Mouse (Mus musculus): ENCODE data around the gene Prelid3b. TPM values are rescaled to one million over a fixed set of nuclear protein-coding genes. Genes with fewer than 3 reads are reported as not detected.

Gene Prelid3b
- polyA plus RNA-seq, 2 experiments from 2014 or later, result 81.2 to 90.9 TPM

DNA sequence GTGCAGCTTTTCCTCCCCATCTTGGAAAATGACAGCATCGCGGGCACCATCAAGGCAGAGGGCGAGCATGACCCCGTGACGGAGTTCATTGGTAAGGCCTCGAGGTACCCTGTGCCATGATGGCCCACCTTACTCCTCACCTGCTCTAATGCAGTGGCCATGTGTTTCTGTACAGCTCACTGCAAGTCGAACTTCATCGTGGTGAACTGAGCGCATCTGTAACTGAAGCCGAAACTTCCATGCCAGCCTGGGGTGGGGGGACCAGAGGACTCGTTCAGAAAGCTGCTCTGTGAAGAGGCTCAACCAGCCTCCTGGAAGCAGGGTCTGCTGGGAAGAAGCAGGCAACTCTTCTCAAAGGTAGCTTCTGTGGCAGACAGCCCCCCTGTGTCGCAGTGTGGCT is 46.0 kb downstream of the Prelid3b start:
- no peak for ATAC-seq

DNA sequence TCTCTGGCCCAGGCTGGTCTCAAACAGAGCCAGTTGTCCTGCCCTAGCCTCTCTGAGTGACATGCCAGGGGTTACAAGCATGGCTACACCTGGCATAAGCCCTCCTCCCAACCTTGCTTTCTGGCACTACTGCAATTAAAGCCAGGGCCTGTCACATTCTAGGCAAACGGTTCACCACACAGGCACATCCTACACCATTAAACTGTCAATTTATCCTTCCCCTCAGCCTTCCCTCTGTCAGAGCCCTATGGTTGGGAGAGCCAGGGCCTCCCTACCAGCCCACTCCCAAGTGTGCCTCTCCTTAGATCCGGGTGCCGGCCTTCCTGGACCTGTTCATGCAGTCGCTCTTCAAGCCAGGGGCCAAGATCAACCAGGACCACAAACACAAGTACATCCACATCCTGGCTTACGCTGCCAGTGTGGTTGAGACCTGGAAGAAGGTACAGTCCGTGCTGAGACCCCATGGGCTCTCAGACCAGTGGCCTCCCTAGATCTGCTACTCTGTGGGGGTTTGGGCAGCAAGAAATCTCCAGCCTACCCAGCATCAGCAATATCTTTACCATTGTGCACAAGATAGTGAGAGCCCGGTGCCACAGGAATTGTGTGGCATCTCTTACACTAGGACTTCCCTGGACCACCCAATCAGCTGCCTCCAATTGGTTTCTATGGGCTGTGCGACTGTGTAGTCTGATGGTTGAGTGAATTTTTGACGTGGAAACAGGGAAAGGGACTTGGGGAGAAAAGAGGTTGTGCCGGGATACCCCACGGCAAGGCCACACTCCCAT is 48.4 kb downstream of the Prelid3b start:
- ATAC-seq, result no peak

DNA sequence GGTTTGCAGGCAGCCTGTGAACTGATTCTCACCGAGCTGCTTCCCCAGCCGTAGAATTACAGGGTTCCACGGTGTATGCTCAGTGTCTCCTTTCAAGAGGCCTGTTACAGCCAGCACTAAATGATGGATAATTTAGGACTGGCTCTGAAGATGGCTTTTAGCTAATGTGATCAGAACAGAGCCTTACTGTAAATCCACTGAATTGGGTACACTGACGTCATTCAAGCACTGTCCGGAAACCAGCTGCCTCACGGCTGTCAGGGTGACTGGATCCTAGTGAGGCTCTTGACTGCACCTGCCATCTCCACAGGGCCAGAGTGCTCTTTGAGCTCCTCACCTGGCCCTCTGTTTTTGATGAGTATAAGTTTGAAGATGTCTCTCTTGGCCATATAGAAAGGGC is 51.8 kb downstream of the Prelid3b start:
- no peak for ATAC-seq

DNA sequence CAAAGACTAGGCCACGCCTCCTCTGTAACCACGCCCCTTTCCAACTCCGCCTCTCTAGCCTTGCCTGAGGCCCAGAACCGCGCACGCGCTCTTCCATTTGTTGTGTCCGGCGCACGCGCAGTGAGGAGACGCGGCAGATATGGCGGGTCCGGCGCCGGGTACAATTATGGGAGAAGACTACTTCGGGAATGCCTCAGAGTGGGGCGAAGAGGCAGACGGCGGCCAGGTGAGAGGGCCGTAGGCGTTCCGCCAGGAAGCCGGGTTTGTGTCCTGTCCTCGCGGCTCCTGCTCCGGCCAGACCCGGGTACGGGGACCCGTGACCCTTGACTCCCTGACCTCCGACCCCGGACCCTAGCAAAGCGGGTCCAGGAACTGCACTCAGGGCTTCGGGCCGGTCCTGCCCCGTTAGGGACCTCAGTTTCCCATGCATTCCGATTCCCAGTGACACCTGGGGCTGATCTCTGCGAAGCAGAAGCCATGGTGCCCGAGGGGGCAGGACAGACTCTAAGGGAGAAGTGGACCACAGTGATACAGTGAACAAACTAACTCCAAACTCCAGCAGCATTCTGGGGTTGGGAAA is 57.1 kb downstream of the Prelid3b start, which contains the start of gene Nelfcd:
TSS of gene Nelfcd (plus strand) at position 74 of the 580 bp plus-strand sequence.
- ATAC-seq, result peak; percentile 98

Other genes starting within 250 kb of the Prelid3b start
- 100 to 1,000 TPM; 102 to 126 TPM for gene Gnas, start 188.8 kb downstream of the Prelid3b start, polyA plus RNA-seq (2017; shearing (Covaris generic))
- under 1 TPM in 1 of 2 experiments, not detected in 1; 0.40 TPM for gene Gm20721, start 126.4 kb downstream of the Prelid3b start, polyA plus RNA-seq (2017; shearing (Covaris generic))
- 10 to 100 TPM; 43.5 to 65.3 TPM for gene Nelfcd, start 57.3 kb downstream of the Prelid3b start, polyA plus RNA-seq (2017; shearing (Covaris generic))
- 100 to 1,000 TPM in 1 of 2 experiments, 10 to 100 TPM in 1; 84.4 to 120 TPM for gene Ctsz, start 34.0 kb downstream of the Prelid3b start, polyA plus RNA-seq (2017; shearing (Covaris generic))
- gene Tubb1, start 22.4 kb downstream of the Prelid3b start, polyA plus RNA-seq (2017; shearing (Covaris generic)), result under 1 TPM in 1 of 2 experiments, not detected in 1; 0.34 TPM
- 100 to 1,000 TPM; 705 to 752 TPM for gene Atp5e, start 9.0 kb downstream of the Prelid3b start, polyA plus RNA-seq (2017; shearing (Covaris generic))
- gene Zfp831, start 170.5 kb upstream of the Prelid3b start, polyA plus RNA-seq (2017; shearing (Covaris generic)), result 1 to 10 TPM; 7.3 to 7.6 TPM